Mouse (Mus musculus) CH12.LX (cell line): ENCODE data around the gene Adamtsl3. TPM values are rescaled to one million over a fixed set of nuclear protein-coding genes. Genes with fewer than 3 reads are reported as not detected.
A peak's percentile ranks its signal among the peaks of the same experiment; 100 is the strongest.

ENCODE experiments used
- DNase-seq: peaks from one replicate; pipeline ENCODE4 v3.0.0-alpha.2; 2013; ENCODE audit errors: extremely low read depth
- H3K27ac ChIP-seq: 2 replicates; pipeline ENCODE4 v1.5.1; 2012; ENCODE audit warnings: low read depth, mild to moderate bottlenecking, control low read depth, moderate library complexity; ENCODE audit not compliant: insufficient read depth
- H3K27me3 ChIP-seq: replicated peaks from 2 replicates; pipeline ENCODE3; 2012; ENCODE audit warnings: inconsistent platforms
- H3K36me3 ChIP-seq, 2 experiments: replicated peaks in 1 of 2; 2 replicates each; pipeline versions ENCODE3 to v1.6.1; 2012; ENCODE audit warnings: inconsistent platforms in 1 of 2, low read length in 1 of 2, mild to moderate bottlenecking in 1 of 2, mixed read lengths in 1 of 2, moderate library complexity in 1 of 2; ENCODE audit not compliant: control insufficient read depth in 1 of 2, insufficient read depth in 1 of 2
- H3K4me1 ChIP-seq, 2 experiments: 2 replicates each; pipeline ENCODE4 v1.6.1; 2012; ENCODE audit warnings: inconsistent platforms in 1 of 2, moderate library complexity in 1 of 2; ENCODE audit not compliant: insufficient read depth in 2 of 2, control insufficient read depth in 1 of 2
- H3K4me2 ChIP-seq: 2 replicates; pipeline ENCODE4 v1.6.1; 2012; ENCODE audit warnings: low read depth, mild to moderate bottlenecking, control low read depth; ENCODE audit not compliant: poor library complexity, insufficient read depth, severe bottlenecking
- H3K4me3 ChIP-seq, 3 experiments: fragments of 150-350 bp in 1 of 3; sonication (generic) in 1 of 3; replicated peaks in 1 of 3; 2 replicates each; pipeline versions ENCODE3 to v1.5.1; 2011 to 2012; ENCODE audit warnings: low read depth in 2 of 3, low read length in 2 of 3, mild to moderate bottlenecking in 2 of 3, moderate library complexity in 2 of 3, control low read depth in 1 of 3, improper control_type of control experiment in 1 of 3, inconsistent platforms in 1 of 3, mixed read lengths in 1 of 3; ENCODE audit not compliant: poor library complexity in 1 of 3
- H3K79me2 ChIP-seq: replicated peaks from 2 replicates; pipeline ENCODE4 v1.6.1; 2012; ENCODE audit warnings: mild to moderate bottlenecking, moderate library complexity; ENCODE audit not compliant: control insufficient read depth, poor library complexity, insufficient read depth, severe bottlenecking; ENCODE audit errors: extremely low read depth
- H3K9ac ChIP-seq: 2 replicates; pipeline ENCODE4 v1.6.1; 2012; ENCODE audit warnings: low read depth, mild to moderate bottlenecking, control low read depth, moderate library complexity; ENCODE audit not compliant: insufficient read depth
- H3K9me3 ChIP-seq: replicated peaks from 2 replicates; pipeline ENCODE3; 2012; ENCODE audit warnings: low read length, inconsistent platforms, mixed read lengths
- EP300 ChIP-seq: IDR thresholded peaks from 2 replicates; pipeline ENCODE4 v1.6.1; 2011; ENCODE audit warnings: low read length, improper control_type of control experiment
- ETS1 ChIP-seq: conservative IDR thresholded peaks from 2 replicates; pipeline ENCODE4 v1.6.1; 2012; ENCODE audit warnings: low read depth, mild to moderate bottlenecking, inconsistent platforms, low read length, improper control_type of control experiment, moderate library complexity
- HCFC1 ChIP-seq: IDR thresholded peaks from 2 replicates; pipeline ENCODE4 v1.6.1; 2012; ENCODE audit warnings: low read depth, mild to moderate bottlenecking, inconsistent platforms, low read length, improper control_type of control experiment
- IRF4 ChIP-seq: IDR thresholded peaks from 2 replicates; pipeline ENCODE4 v1.6.1; 2014; ENCODE audit warnings: low read depth, mild to moderate bottlenecking, inconsistent platforms, low read length, improper control_type of control experiment
- JUND ChIP-seq: conservative IDR thresholded peaks from 2 replicates; pipeline ENCODE4 v1.6.1; 2011; ENCODE audit warnings: low read depth, low read length, improper control_type of control experiment
- KAT2A ChIP-seq: IDR thresholded peaks from 2 replicates; pipeline ENCODE4 v1.6.1; 2012; ENCODE audit warnings: low read length, improper control_type of control experiment, inconsistent platforms; ENCODE audit not compliant: insufficient replicate concordance
- MAZ ChIP-seq: IDR thresholded peaks from 2 replicates; pipeline ENCODE4 v1.6.1; 2012; ENCODE audit warnings: low read depth, mild to moderate bottlenecking, inconsistent platforms, low read length, improper control_type of control experiment, moderate library complexity
- MXI1 ChIP-seq: IDR thresholded peaks from 2 replicates; pipeline ENCODE4 v1.6.1; 2011; ENCODE audit warnings: mild to moderate bottlenecking, low read depth, low read length, improper control_type of control experiment
- NRF1 ChIP-seq: IDR thresholded peaks from 2 replicates; pipeline ENCODE4 v1.6.1; 2014; ENCODE audit warnings: low read depth, mild to moderate bottlenecking, inconsistent platforms, low read length, improper control_type of control experiment, moderate library complexity
- POLR2A ChIP-seq: IDR thresholded peaks from 2 replicates; pipeline ENCODE4 v1.6.1; 2011; ENCODE audit warnings: low read depth, mild to moderate bottlenecking, improper control_type of control experiment, low read length
- SIN3A ChIP-seq: IDR thresholded peaks from 2 replicates; pipeline ENCODE4 v1.6.1; 2012; ENCODE audit warnings: low read length, improper control_type of control experiment, inconsistent platforms
- SMC3 ChIP-seq: IDR thresholded peaks from 2 replicates; pipeline ENCODE4 v1.6.1; 2011; ENCODE audit warnings: low read depth, low read length, improper control_type of control experiment
- ZC3H11A ChIP-seq: IDR thresholded peaks from 2 replicates; pipeline ENCODE4 v1.6.1; 2012; ENCODE audit warnings: low read depth, mild to moderate bottlenecking, inconsistent platforms, low read length, improper control_type of control experiment
- ZKSCAN1 ChIP-seq: IDR thresholded peaks from 2 replicates; pipeline ENCODE4 v1.6.1; 2012; ENCODE audit warnings: low read depth, inconsistent platforms, low read length, improper control_type of control experiment, borderline replicate concordance
- ZMIZ1 ChIP-seq: IDR thresholded peaks from 2 replicates; pipeline ENCODE4 v1.6.1; 2012; ENCODE audit warnings: low read depth, mild to moderate bottlenecking, inconsistent platforms, low read length, improper control_type of control experiment
- ZNF384 ChIP-seq: IDR thresholded peaks from 2 replicates; pipeline ENCODE4 v1.6.1; 2012; ENCODE audit warnings: low read depth, low read length, improper control_type of control experiment, inconsistent platforms
- dilution Hi-C: fragments of 300-500 bp; cut with MboI; formaldehyde crosslinking; loops from 2 replicates; pipeline ENCODE4 v1.14.3; 2020; ENCODE audit warnings: low sequenced_read_pairs; ENCODE audit not compliant: extremely low pct_unique_long_range_greater_than_20kb, extremely low pct_ligation_motif_present
- in situ Hi-C: fragments of 300-500 bp; cut with MboI; formaldehyde crosslinking; loops from 3 replicates; pipeline ENCODE4 v1.14.3; 2019; ENCODE audit warnings: low sequenced_read_pairs, low pct_ligation_motif_present, low pct_unique_long_range_greater_than_20kb, mixed read lengths
- polyA plus RNA-seq: library from polyadenylated mRNA; unstranded; fragments of >175 nt; gene quantifications from 2 replicates; pipeline ENCODE4 v1.2.1, GENCODE M21; 2012; ENCODE audit warnings: low read depth; ENCODE audit not compliant: insufficient read length
- total RNA-seq, 2 experiments: library from RNA; depleted of rRNA; stranded (reverse); fragments of 300-350 nt in 1 of 2; fragments of >200 nt in 1 of 2; gene quantifications; 2 replicates each; pipeline ENCODE4 v1.2.3; 2012 to 2014

Gene Adamtsl3
- total and polyA plus RNA-seq, 3 experiments = not detected

- peaks cover 0 to 7% of the 10 kb centered on the region in 2 experiments; a peak in 1 of 4 replicates for H3K4me1 ChIP-seq
- no peak overlapping the region for H3K9ac ChIP-seq
- no peak overlapping the region for H3K4me2 ChIP-seq
- no peaks in the 10 kb centered on the region for H3K79me2 ChIP-seq
- no peak for TF ChIP-seq KAT2A
- TF ChIP-seq ZNF384 = no peak
- no peak for TF ChIP-seq HCFC1
- no peak for TF ChIP-seq NRF1
- no peak for TF ChIP-seq ZKSCAN1
- TF ChIP-seq ZC3H11A = no peak
- TF ChIP-seq SIN3A = no peak
- TF ChIP-seq SMC3 = no peak
- no peak for TF ChIP-seq MAZ
- no peak for TF ChIP-seq MXI1
- no peak for TF ChIP-seq ETS1
- TF ChIP-seq JUND = no peak
- no peak for TF ChIP-seq ZMIZ1
- in situ Hi-C loops (no loop called here), dilution Hi-C loops (no loop called here)
- H3K27me3 ChIP-seq = peaks cover 4% of the 10 kb centered on the region
- no peaks in the 10 kb centered on the region for H3K36me3 ChIP-seq
- no peaks in the 10 kb centered on the region for H3K9me3 ChIP-seq
- DNase-seq = no peak
- no peak overlapping the region for H3K27ac ChIP-seq
- no peak overlapping the region for H3K4me3 ChIP-seq
Measured at GRCm38 (mm10) chr7:82329831-82330230, 5.7 kb upstream of the Adamtsl3 start.

- Histone ChIP-seq H3K4me3 (no peak overlapping the region), H3K4me1 (peaks cover 0 to 7% of the 10 kb centered on the region in 2 experiments; a peak in 1 of 4 replicates), H3K36me3 (no peaks in the 10 kb centered on the region), H3K4me2 (no peak overlapping the region), H3K9me3 (peaks cover 3% of the 10 kb centered on the region), H3K27me3 (peaks cover 2% of the 10 kb centered on the region), H3K27ac (no peak overlapping the region), H3K79me2 (no peaks in the 10 kb centered on the region), H3K9ac (no peak overlapping the region)
- TF ChIP-seq POLR2A (no peak), EP300 (0 out of 2 replicates have a peak, but pooled peaks have one; percentile 18), IRF4 (0 out of 2 replicates have a peak, but pooled peaks have one; percentile 22)
- peak; percentile 31 for DNase-seq
- in situ Hi-C loops = no loop called here
- dilution Hi-C loops = no loop called here
Measured at GRCm38 (mm10) chr7:82330860-82331259, 4.6 kb upstream of the Adamtsl3 start.
